Mouse (Mus musculus): ENCODE results near the gene Ndufaf5. TPM values are rescaled to one million over a fixed set of nuclear protein-coding genes. Genes with fewer than 3 reads are reported as not detected.
"Not testable (repeated sequence)": the region's sequence is repeated elsewhere in the genome, so short reads cannot be mapped to it uniquely, and the experiment has no call there.

The Ndufaf5 gene
- total RNA-seq (2014; fragmentation: Nextera tagmentation) (9.7 and 23.7 TPM in 2 replicates), total RNA-seq (2017) (22.4 and 30.5 TPM in 2 replicates)

DNA sequence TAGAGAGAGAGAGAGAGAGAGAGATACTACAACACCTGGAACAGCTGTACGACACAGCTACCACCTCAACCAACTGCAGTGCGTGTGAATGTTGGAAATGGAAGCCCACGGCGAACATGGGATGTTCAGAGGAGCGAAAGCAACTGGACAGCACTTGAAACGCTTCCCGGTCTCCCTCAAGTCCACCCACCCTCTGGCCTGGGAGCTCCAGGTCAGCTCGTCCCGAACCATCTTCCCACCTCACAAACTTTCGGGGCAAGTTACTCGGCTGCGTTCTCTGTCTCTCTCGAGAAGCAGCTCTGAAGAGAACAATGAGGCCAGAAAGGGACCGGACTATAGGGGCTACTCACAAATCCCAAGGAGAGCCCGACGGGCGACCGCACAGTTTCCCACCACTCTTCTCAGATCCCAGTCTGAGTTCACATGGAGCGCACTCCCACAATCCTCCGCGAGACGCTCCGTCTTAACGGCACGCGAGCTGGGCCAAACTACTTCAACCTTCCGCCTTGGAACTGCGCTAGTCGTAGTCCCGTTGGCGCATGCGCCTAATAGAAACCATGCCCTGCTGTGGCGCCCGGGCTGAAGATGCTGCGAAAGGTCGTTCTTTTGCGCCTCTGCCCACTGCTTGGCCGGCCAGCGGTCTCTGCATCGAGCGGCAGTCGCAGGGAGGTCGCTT is at the start of gene Ndufaf5, which contains the start of gene Esf1:
Gene Ndufaf5 (plus strand): TSS at position 523 of the 676 bp plus-strand sequence.
Gene Esf1 (minus strand): TSS at position 438 of the 676 bp plus-strand sequence.
- peak; percentile 96 for ATAC-seq (replicated peaks; ENCODE audit: low FRiP score, low TSS enrichment, poor library complexity, severe bottlenecking)

DNA sequence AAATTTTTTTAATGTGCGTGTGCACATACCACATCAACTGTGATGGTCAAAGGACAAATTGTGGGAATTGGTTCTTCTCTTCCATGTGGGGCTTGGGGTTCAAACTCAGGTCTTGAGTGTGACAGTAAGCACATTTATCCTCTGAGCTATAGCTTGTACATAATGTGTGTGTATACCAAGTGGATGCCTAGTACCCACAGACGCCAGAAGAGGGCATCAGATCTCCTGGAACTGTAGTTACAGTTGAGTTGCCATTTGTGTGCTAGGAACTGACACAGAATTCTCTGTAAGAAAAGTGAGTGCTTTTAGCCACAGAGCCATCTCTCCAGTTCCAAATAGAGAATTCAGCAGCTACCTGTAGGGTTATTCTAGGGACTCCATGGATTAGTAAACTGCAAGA is 44.9 kb upstream of the Ndufaf5 start:
- peak; percentile 57; the same call in 1 of the 2 replicates for ATAC-seq (replicated peaks; ENCODE audit: low FRiP score, low TSS enrichment, poor library complexity, severe bottlenecking)

DNA sequence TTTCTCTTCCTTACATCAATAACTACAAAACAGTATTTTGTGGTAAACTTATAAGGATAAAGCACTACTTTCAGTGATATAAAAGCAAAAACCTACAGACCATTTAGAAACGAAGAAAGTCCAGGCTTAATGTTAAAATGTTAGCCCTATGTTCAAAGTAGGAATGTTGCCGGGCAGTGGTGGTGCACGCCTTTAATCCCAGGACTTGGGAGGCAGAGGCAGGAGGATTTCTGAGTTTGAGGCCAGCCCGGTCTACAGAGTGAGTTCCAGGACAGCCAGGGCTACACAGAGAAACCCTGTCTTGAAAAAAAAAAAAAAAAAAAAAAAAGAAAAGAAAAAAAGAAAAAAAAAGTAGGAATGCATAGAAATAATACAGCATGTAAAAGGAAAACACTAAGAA is 18.7 kb upstream of the Ndufaf5 start, which contains the start of gene Gm17374:
Gene Gm17374 (plus strand): TSS at position 301 of the 400 bp plus-strand sequence.
- not testable (repeated sequence) for ATAC-seq (replicated peaks; ENCODE audit: low FRiP score, low TSS enrichment, poor library complexity, severe bottlenecking)

DNA sequence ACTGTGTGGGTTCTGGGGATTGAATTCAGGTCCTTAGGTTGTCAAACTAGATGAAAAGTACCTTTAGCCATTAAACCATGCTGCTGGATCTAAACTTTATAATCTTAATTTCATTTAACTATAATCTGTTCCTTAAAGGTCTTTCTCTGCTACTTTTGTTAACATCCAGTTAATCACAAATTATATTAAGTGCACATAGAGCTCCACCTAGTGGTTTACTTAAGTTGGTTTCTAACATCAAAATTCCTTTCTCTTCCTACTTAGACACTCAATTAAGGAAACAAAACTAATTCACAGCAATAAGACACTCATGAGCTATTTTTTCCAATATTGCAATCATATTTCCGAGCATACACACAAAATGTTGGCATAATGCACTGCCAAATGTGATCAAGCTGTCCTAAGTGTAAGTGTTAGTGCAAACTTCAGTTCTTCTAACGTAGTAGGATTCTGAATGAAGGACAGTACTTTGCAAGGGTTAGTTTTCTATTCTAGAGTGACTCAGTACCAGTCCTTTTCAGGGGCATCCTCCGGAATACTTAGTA is 11.2 kb upstream of the Ndufaf5 start:
- no peak for ATAC-seq (replicated peaks; ENCODE audit: low FRiP score, low TSS enrichment, poor library complexity, severe bottlenecking)

DNA sequence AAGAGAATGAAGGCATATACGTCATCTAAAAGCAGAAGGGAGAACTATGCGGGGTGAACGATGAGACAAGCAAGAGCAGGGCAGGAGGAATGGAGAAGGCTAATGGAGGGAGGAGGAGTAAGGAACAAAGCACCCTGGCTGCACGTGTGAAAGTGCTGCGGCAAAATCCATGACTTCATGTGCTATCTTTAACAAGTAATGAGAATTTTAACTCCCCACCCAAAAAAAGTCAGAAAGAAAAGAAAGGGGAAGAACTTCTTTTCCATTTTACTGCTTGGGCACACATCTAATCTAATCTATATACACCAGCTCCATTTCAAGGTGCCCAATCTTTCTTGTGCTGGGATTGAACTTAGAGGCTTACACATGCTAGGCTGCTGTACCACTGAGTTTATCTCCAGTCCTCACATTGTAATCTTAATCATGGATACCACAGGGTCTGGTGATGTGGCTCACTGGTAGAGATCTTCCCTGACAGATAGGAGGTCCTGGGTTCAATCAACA is 7.0 kb upstream of the Ndufaf5 start:
- peak; percentile 98 for ATAC-seq (replicated peaks; ENCODE audit: low FRiP score, low TSS enrichment, poor library complexity, severe bottlenecking)

DNA sequence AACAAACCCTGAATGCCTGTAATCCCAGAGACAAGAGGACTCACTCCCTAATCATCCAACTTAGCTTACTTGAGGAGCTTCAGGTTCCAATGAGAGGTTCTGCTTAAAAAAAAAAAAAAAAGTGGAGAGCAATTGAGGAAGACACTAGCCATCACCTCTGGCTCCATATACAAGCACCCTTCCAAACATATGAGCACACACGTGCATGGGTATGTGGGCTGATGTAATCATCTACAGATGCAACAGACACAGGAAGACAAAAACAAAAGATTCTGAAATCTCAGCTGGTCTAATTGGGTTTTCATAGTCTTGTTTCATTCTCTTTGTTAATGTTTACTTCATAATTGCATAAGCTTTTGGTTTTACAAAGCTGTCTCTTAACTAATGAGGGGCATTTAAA is 1.4 kb upstream of the Ndufaf5 start:
- no peak for ATAC-seq (replicated peaks; ENCODE audit: low FRiP score, low TSS enrichment, poor library complexity, severe bottlenecking)

DNA sequence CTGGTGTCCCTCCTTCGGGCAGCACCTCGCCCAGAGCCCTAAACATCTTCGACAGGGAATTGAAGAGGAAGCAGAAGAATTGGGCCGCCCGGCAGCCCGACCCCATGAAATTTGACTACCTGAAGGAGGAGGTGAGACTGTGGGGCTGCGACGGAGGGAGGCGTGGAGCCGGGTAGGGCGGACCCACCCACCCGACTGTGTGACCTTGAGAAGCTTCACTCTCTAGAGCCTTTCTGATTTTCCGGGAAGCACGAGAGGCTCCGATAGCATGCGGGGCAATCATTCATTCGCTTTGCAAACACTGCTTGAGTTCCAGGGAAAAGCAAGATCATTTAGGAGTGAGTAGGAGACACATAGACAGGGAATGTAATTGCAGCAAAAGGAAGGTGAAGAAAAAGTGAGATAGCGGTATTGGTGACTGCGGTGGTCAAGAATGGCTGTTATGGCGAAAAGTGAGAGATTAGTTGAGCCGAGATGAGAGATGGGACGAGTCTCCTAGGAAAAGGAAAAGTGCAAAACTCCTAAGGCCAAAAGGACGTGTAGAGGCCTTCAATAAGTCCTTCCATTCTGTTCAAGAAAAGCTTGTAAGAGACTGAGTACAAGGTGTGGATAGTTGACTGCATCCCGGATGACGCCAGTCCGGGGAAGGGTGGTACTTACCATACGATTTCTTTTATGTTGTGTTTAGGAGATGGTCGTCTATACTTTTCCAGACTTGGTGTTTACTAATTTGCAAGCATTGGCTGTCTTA is 529 bp downstream of the Ndufaf5 start:
- peak; percentile 71 for ATAC-seq (replicated peaks; ENCODE audit: low FRiP score, low TSS enrichment, poor library complexity, severe bottlenecking)

DNA sequence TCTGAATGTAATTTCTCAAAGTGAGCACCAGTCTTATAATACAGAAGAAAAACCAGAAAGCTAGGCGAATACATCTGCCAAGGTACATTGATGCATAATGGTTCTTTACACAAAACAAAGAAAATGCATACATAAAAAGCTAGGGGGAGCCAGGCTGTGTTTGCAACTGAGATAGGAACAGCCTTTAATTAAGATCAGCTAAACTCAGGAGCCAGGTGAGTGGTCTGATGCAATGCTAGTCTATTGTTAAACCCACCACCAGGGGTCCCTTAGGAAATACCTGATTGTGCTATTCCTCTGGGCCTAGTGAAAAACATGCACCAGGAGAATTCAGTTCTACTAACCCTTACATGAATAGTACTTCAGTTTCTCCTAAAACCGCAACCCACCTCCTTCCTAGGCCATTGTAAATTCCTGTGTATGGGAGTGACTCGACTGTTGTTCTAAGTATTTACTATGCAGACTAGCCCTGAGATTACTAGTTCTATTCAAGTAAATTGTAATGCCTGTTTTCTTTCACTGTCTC is 15.3 kb downstream of the Ndufaf5 start:
- ATAC-seq (replicated peaks; ENCODE audit: low FRiP score, low TSS enrichment, poor library complexity, severe bottlenecking), result not testable (repeated sequence)

DNA sequence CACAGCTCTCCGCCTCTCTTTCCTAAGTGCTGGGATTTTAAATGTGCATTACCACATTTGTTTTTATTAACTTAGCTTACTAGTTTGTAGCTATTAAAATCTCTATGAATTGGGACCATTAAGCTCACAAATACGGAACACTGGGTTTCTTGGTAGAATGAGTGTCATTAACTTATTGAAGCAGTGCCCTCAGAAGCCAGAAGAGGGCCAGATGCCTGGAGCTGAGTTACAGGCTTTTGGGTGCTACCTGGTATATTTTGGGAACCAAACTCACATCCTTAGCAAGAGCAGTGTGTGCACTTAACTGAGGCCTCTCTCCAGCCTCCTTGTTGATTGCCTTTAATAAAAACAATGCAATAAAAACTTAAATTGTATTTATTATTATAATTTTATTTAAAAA is 30.3 kb downstream of the Ndufaf5 start:
- no peak for ATAC-seq (replicated peaks; ENCODE audit: low FRiP score, low TSS enrichment, poor library complexity, severe bottlenecking)

DNA sequence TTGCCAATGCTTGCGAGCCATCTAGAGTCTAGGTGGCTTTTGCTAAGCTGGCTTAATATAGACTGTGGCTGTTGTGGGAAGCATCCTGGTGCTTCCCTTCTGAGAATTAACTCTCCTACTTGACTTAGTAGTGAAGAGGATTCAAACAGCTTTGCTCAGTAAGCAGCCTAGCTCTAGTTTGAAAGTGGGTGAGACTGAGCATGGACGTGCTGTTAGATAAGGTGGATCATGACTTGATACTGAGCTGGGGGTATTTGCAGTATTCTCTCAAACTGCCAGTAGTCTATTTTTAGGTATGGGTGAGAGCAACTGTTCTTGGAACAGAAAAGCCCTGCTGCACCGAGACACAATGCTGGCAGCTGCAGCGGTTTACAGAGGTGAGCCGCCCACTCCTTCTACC is 32.1 kb downstream of the Ndufaf5 start:
- ATAC-seq (replicated peaks; ENCODE audit: low FRiP score, low TSS enrichment, poor library complexity, severe bottlenecking), result peak; percentile 83

DNA sequence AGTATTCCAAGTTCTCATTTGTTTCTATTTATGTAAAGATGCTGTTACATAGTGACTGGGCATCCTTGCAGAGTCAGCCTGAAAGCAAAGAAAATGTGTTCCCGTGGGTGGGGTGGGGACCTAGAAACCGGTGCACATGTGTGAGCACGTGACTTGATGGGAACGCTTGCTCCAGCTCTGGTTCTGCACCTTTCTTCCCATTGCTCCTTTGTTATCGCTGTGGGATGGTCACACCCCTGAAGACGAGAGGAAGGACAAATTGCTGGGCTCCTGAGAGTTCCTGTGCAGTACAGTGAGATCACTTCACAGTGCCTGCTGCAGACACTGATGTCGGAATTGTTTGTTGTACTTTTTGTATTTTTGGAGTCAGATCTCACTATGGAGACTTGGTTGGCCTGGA is 33.3 kb downstream of the Ndufaf5 start:
- ATAC-seq (replicated peaks; ENCODE audit: low FRiP score, low TSS enrichment, poor library complexity, severe bottlenecking), result no peak

DNA sequence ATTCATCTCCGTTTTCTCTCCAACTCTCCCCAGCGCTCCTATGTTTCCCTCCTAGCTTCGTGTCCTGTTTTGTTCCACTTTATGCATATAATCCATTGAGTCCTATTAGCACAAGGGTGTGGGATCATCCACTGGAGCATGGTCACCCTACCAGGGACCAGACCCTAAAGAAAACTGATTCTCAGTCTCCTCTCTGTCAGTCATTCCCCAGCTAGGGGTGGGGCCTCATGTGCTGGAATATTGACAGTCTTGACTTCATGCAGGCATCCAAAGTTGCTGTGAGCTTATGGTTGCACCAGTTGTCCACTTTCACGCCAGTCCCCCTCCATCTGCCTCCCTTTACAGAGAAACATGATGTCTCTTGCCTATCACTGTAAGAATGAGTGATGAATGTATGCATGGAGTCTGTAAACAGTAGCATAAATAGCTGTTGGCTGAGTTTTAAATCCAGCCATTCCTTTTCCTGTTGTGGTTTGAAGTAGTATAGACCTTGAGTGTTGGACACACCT is 44.1 kb downstream of the Ndufaf5 start:
- no peak for ATAC-seq (replicated peaks; ENCODE audit: low FRiP score, low TSS enrichment, poor library complexity, severe bottlenecking)

DNA sequence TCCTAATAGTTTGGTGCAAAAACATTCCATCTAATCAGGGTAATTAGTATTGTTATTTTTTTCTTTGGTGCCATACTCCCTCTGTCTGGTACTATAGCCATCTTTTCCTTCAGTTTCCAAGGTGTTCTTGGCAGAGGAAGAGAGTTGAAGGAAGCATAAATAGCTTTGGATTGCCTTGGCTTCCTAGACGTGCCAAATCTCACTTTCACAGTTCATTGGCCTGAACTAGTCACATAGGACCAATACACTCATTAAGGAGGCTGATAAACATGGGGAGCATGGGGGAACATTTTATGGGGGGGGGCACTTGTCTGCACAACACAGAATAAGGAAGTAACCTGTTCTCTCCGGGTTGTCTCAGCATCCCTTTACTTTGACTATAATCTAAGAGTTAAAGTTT is 45.0 kb downstream of the Ndufaf5 start:
- no peak for ATAC-seq (replicated peaks; ENCODE audit: low FRiP score, low TSS enrichment, poor library complexity, severe bottlenecking)

DNA sequence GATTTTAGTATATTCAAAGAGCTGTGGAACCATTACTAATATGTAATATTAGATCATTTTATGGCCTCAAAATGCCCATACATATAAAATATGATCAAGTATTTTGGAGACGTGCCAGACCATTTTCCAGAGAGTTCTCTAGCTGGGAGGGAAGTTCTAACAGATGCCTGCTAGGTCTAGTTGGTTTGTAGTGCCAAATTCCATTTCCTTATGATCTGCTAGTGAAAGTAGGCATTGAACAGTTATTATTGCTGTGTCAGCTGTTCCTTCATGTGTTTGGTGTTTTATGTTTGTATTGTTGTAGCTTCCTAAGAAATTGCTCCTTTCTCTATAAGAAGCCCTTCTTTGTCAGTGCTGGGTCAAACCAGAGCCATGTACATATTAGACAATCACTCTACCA is 45.5 kb downstream of the Ndufaf5 start:
- ATAC-seq (replicated peaks; ENCODE audit: low FRiP score, low TSS enrichment, poor library complexity, severe bottlenecking), result no peak

DNA sequence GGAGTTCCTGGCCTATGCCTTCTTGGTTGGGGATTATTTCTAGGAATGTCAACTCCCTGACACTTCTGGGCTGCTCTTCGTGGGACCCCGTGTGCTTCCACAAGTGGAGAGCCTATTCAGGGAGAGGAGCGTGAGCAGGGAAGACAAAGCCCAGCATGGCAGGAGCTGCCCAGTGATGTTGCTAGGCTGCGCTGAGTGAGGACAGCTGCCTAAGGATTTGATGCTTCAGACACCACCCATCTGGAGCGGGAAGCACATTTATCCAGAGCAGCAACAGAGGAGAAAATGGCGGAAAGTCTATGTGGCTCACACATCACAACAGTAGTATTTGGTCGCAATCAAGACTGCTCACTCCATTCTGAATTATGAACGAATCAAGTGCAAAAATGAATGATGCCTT is 49.9 kb downstream of the Ndufaf5 start:
- no peak for ATAC-seq (replicated peaks; ENCODE audit: low FRiP score, low TSS enrichment, poor library complexity, severe bottlenecking)

DNA sequence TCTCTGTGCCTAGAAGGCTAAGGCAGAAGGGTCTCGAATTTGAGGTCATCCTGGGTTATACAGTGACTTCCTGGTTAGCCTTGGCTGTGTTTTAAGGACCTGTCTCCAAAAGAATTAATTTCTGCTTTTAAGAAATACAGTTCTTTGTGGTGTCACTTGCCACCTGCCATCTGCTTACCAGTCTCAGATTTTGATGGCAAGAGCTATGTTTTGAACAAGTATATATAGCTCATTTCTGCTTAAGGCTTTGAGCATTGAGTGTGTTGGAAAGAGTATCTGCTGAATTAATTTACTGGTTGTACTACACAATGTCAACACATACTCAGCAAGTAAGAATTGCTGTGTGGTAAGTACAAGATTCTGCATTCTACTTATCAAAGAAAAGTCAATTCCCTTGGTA is 59.8 kb downstream of the Ndufaf5 start:
- no peak for ATAC-seq (replicated peaks; ENCODE audit: low FRiP score, low TSS enrichment, poor library complexity, severe bottlenecking)

DNA sequence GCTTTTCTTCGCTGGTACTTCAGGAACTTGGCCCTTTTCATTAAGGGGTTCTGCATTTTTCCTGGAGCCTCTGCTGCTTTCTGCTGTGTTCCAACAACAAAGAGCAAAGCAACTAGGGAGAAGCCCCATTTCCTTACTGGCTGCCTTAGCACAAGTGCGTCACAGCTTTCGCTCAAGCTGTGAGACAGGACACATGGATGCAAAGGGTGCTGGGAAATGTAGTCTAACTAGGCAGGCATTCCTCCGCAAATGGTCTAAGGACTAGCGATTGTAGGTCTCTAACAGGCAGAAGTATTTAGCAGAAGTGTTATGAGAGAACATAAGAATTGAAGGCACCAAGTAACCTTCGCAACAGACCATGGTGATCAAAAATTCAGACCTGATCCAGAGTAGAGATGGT is 66.8 kb downstream of the Ndufaf5 start:
- ATAC-seq (replicated peaks; ENCODE audit: low FRiP score, low TSS enrichment, poor library complexity, severe bottlenecking), result no peak

DNA sequence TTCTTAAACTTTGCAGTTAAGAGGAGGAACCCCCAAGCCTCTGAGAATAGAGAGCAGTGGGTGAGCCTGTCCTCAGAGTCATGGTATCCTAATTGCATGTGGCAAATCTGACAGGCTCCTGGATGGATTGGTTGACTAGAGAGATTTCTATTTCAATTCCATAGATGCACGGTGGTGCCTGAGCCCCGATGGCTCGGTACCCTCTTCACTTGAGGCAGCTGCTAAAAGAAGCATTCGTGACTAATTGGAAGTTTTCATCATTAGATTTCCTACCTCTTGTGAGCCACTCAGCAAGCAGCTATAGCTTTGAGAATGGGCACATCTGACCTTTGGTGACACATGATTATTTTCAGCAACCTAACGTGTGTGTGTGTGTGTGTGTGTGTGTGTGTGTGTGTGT is 71.9 kb downstream of the Ndufaf5 start:
- ATAC-seq (replicated peaks; ENCODE audit: low FRiP score, low TSS enrichment, poor library complexity, severe bottlenecking), result no peak

DNA sequence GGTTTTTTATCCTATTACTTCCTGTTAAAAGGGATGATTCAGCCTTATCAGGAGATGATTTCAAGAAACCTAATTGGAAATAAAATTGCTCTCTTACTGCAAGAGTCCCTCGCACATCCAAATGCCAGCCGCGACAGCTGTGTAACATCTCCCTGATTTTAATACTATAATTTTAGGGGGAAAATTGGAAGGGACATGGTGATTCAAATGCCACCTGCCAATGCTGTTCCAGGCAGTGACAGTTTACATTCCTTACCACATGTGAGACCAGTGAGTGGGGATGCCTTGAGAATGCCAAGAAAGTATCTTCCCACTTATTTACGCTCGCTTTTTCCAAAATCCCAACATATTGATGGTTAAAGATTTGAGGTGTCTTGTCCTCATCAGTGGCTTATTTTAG is 72.7 kb downstream of the Ndufaf5 start:
- no peak for ATAC-seq (replicated peaks; ENCODE audit: low FRiP score, low TSS enrichment, poor library complexity, severe bottlenecking)

All from megakaryocyte-erythroid progenitor cell, adult 5-6 weeks (primary cell).